ENCODE assay signal across 22 mouse cellular contexts in the genomic region with DNA sequence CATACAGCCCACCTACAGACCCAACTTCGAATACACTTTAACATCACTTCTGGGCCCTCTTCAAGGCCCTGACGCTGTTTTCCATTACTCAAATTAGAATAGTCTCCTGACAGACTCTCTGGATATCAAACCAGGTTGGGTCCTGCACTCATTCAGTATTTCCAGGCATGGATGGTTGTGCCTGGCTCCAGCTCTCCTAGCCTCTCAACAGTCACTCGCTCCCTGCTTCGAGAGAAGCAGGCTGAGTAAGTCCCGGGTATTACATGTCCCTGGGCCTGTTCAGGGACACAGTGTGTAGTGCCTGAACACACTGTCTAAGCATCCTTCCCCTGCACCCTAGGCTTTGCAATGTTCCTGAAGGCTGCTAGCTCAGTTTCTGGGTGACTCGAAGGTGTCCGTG. TPM values are rescaled to one million over a fixed set of nuclear protein-coding genes. Genes with fewer than 3 reads are reported as not detected.
"Had no signal": no experiment of that assay in that cellular context is flagged by ENCODE, and none has a peak within 500 bp of the region (broad histone marks: within the 10 kb centered on the region; RNA-seq: fewer than 3 reads in every experiment).

No protein-coding gene starts in this region.

- H3K4me3 ChIP-seq: gastrocnemius, adult 2 months; heart, embryonic 10.5 days; heart, embryonic 12.5 days; hindbrain, embryonic 10.5 days; hindbrain, embryonic 12.5 days; intestine, embryonic 15.5 days; limb, embryonic 10.5 days; limb, embryonic 12.5 days; liver, embryonic 13.5 days; liver, embryonic 15.5 days had no signal

- DNase-seq: gastrocnemius, adult 2 months; gastrocnemius, postnatal 25 days; heart, adult 18-20 months; heart, postnatal 10 days; heart, postnatal 4 days; kidney, adult 18-20 months; kidney, adult 8-10 months; kidney, postnatal 10 days; kidney, postnatal 25 days; kidney, postnatal 4 days; liver; liver, embryonic 13.5 days; liver, postnatal 0 days had no signal

- H3K27ac ChIP-seq: gastrocnemius, adult 2 months; heart, embryonic 10.5 days; hindbrain, embryonic 10.5 days; hindbrain, embryonic 12.5 days; intestine, embryonic 15.5 days; limb, embryonic 10.5 days; limb, embryonic 12.5 days; liver, embryonic 13.5 days; liver, embryonic 15.5 days had no signal

RNA-seq across cellular contexts. Expression of gene Gabbr2, which starts 14.5 kb away (rescaled TPM):
- total RNA-seq: granulocyte monocyte progenitor cell, adult 5-6 weeks; heart, adult 18-20 months had no signal
